22 mouse cellular contexts compared by ENCODE assay signal in the genomic region with DNA sequence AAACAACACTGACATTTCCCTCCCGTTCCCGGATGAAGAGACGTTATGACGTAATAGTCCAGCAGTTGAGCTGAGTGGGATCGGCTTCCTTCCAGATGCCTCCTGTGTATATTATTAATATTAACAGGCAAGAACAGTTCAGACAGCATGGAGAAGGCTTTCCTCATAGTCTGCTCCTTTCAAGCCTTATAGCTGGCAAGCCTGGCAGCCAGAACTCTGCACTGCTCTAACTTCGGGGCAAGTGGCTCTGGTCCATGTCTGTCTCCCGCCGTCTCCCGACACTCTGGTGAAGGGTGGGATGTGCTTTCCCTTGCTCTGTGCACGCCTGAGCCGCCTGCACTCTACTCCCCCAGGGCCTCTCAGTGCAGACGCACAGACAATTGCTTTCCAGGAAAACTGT.
A peak's percentile ranks its signal among the peaks of the same experiment; 100 is the strongest.
DNase-seq lines count a peak whose midpoint lies in the region; ATAC-seq and TF ChIP-seq lines count a peak whose summit lies in the region.
"Had no signal": no experiment of that assay in that cellular context is flagged by ENCODE, and none has a peak within 500 bp of the region (broad histone marks: within the 10 kb centered on the region; RNA-seq: fewer than 3 reads in every experiment).

No protein-coding gene starts in this region.

- TF ChIP-seq CTCF in heart, postnatal 0 days (IDR thresholded peaks at IDR 0.05; ENCODE audit: low read depth): no peak
- TF ChIP-seq CTCF in lung, postnatal 0 days (IDR thresholded peaks at IDR 0.05): no peak
- TF ChIP-seq CTCF in lung, adult 2 months (IDR thresholded peaks at IDR 0.05; ENCODE audit: insufficient read depth, low read length): no peak

- TF ChIP-seq EP300 in heart, postnatal 0 days (IDR thresholded peaks at IDR 0.05; ENCODE audit: low read depth): no peak
- no peak for TF ChIP-seq EP300 in lung, postnatal 0 days (IDR thresholded peaks at IDR 0.05)

- H3K27me3 ChIP-seq in heart, postnatal 0 days (ENCODE audit: control insufficient read depth, insufficient read depth, low read length): no peaks in the 10 kb centered on the region
- no peaks in the 10 kb centered on the region for H3K27me3 ChIP-seq in lung, postnatal 0 days (replicated peaks; ENCODE audit: insufficient read depth, low read length)
- H3K27me3 ChIP-seq in forebrain, embryonic 12.5 days: no peaks in the 10 kb centered on the region
- H3K27me3 ChIP-seq: embryonic facial prominence, embryonic 15.5 days; hindbrain, embryonic 15.5 days had no signal

- peak overlapping the region; percentile 26; the same call in 1 of the 2 replicates for H3K27ac ChIP-seq in heart, postnatal 0 days (ENCODE audit: low read depth)
- no peak overlapping the region for H3K27ac ChIP-seq in lung, postnatal 0 days (ENCODE audit: low read length)
- no peak overlapping the region for H3K27ac ChIP-seq in forebrain, embryonic 12.5 days
- H3K27ac ChIP-seq: embryonic facial prominence, embryonic 15.5 days; forebrain, embryonic 10.5 days; gastrocnemius, adult 2 months; hindbrain, embryonic 15.5 days; macrophage; midbrain, embryonic 10.5 days had no signal

- peak; percentile 64 for ATAC-seq in heart, postnatal 0 days (ENCODE audit: insufficient read depth, low read depth)
- ATAC-seq in lung, postnatal 0 days: peak; percentile 88
- no peak for ATAC-seq in forebrain, embryonic 12.5 days (ENCODE audit: low FRiP score)

- H3K4me3 ChIP-seq in heart, postnatal 0 days (ENCODE audit: low read depth, low read length): no peak overlapping the region
- H3K4me3 ChIP-seq in lung, postnatal 0 days (ENCODE audit: low read depth, low read length): no peak overlapping the region
- no peak overlapping the region for H3K4me3 ChIP-seq in lung, adult 2 months (replicated peaks; ENCODE audit: extremely low read depth, low read depth, low read length)
- H3K4me3 ChIP-seq in forebrain, embryonic 12.5 days (replicated peaks): no peak overlapping the region
- H3K4me3 ChIP-seq: embryonic facial prominence, embryonic 15.5 days; forebrain, embryonic 10.5 days; gastrocnemius, adult 2 months; hindbrain, embryonic 15.5 days; midbrain, embryonic 10.5 days had no signal

- peak overlapping the region; percentile 26; the same call in 1 of the 2 replicates for H3K9ac ChIP-seq in heart, postnatal 0 days (replicated peaks; ENCODE audit: low read depth, low read length)
- no peak overlapping the region for H3K9ac ChIP-seq in lung, postnatal 0 days (replicated peaks; ENCODE audit: low read depth)
- H3K9ac ChIP-seq in forebrain, embryonic 12.5 days: no peak overlapping the region
- H3K9ac ChIP-seq: embryonic facial prominence, embryonic 15.5 days; hindbrain, embryonic 15.5 days had no signal

- WGBS in heart, postnatal 0 days: 48% methylated on average over 12 of the region's 12 CpGs
- 50% methylated on average over 12 of the region's 12 CpGs for WGBS in lung, postnatal 0 days
- 34% methylated on average over 12 of the region's 12 CpGs for WGBS in lung, adult 2 months
- 90% methylated on average over 12 of the region's 12 CpGs for whole genome bisulfite sequencing in forebrain, embryonic 12.5 days

- DNase-seq in heart, adult 11 months: peak; percentile 63
- DNase-seq in heart, adult 18-20 months: no peak
- peak; percentile 20 for DNase-seq in heart, postnatal 0 days (ENCODE audit: low spot score)
- no peak for DNase-seq in heart, adult 8-10 months (ENCODE audit: low spot score)
- peak; percentile 68 for DNase-seq in lung, postnatal 0 days (ENCODE audit: low spot score)
- DNase-seq in lung, adult 2 months: no peak
- no peak for DNase-seq in testis, postnatal 14 days (ENCODE audit: low spot score)
- DNase-seq: adrenal gland, adult 2 months; cerebellum, adult 2 months; cerebellum, postnatal 36 days; gastrocnemius, adult 2 months; kidney, adult 18-20 months; kidney, postnatal 10 days; right cerebral cortex, postnatal 25 days; thymus, postnatal 36 days had no signal

- H3K9me3 ChIP-seq in heart, postnatal 0 days (replicated peaks; ENCODE audit: control insufficient read depth, low read length): no peaks in the 10 kb centered on the region
- H3K9me3 ChIP-seq in lung, postnatal 0 days (ENCODE audit: low read length): no peaks in the 10 kb centered on the region
- H3K9me3 ChIP-seq in forebrain, embryonic 12.5 days: no peaks in the 10 kb centered on the region
- H3K9me3 ChIP-seq: embryonic facial prominence, embryonic 15.5 days; forebrain, embryonic 10.5 days; hindbrain, embryonic 15.5 days; midbrain, embryonic 10.5 days had no signal

- H3K36me3 ChIP-seq in heart, postnatal 0 days (replicated peaks; ENCODE audit: control insufficient read depth, insufficient read depth, low read length): no peaks in the 10 kb centered on the region
- no peaks in the 10 kb centered on the region; the same call in 1 of the 2 replicates for H3K36me3 ChIP-seq in lung, postnatal 0 days (ENCODE audit: insufficient read depth, low read length)
- H3K36me3 ChIP-seq in forebrain, embryonic 12.5 days (replicated peaks): no peaks in the 10 kb centered on the region; the same call in 1 of the 2 replicates
- H3K36me3 ChIP-seq: embryonic facial prominence, embryonic 15.5 days; hindbrain, embryonic 15.5 days had no signal

- no peak for TF ChIP-seq POLR2A in lung, adult 2 months (IDR thresholded peaks at IDR 0.05; ENCODE audit: borderline replicate concordance, extremely low read depth, low read depth, low read length)

- peaks cover 9% of the 10 kb centered on the region for H3K4me1 ChIP-seq in heart, postnatal 0 days (ENCODE audit: control insufficient read depth, insufficient read depth)
- H3K4me1 ChIP-seq in lung, postnatal 0 days (ENCODE audit: insufficient read depth, low read depth, low read length): no peaks in the 10 kb centered on the region
- no peaks in the 10 kb centered on the region for H3K4me1 ChIP-seq in lung, adult 2 months (ENCODE audit: control insufficient read depth, insufficient read depth, low read length)
- no peaks in the 10 kb centered on the region for H3K4me1 ChIP-seq in forebrain, embryonic 12.5 days
- H3K4me1 ChIP-seq: embryonic facial prominence, embryonic 15.5 days; hindbrain, embryonic 15.5 days; midbrain, embryonic 10.5 days had no signal

- 0 out of 2 replicates have a peak overlapping the region, but pooled peaks have one; percentile 12 for H3K4me2 ChIP-seq in heart, postnatal 0 days (ENCODE audit: low read depth, low read length)
- H3K4me2 ChIP-seq in lung, postnatal 0 days (replicated peaks; ENCODE audit: low read depth, low read length): no peak overlapping the region
- H3K4me2 ChIP-seq in forebrain, embryonic 12.5 days: no peak overlapping the region
- H3K4me2 ChIP-seq: embryonic facial prominence, embryonic 15.5 days; hindbrain, embryonic 15.5 days; liver, embryonic 11.5 days had no signal

Comparison
In these comparisons a context has a peak if more than half of its experiments do, and no peak if none do; other contexts are left out.
1. DNase-seq: peak in heart, adult 11 months (single experiment), heart, postnatal 0 days (single experiment) and lung, postnatal 0 days (single experiment); none in heart, adult 18-20 months (0 of 2), heart, adult 8-10 months (single experiment), lung, adult 2 months (single experiment) and testis, postnatal 14 days (single experiment).